Mouse (Mus musculus) layer of hippocampus, adult 9-10 months (tissue): ENCODE data around the gene Top2a.

ENCODE experiments used
- DNase-seq: peaks from one replicate; pipeline ENCODE4 v3.0.0; 2022; ENCODE audit warnings: low spot score

Gene Top2a

GRCm38 (mm10) chr11:98947969-98948569 is 75.9 kb downstream of the Top2a start:
- no peak for DNase-seq

- no peak for DNase-seq
Measured at GRCm38 (mm10) chr11:98945605-98945977, 78.4 kb downstream of the Top2a start.

GRCm38 (mm10) chr11:98944897-98945604 is 78.9 kb downstream of the Top2a start:
- DNase-seq = no peak

- DNase-seq = no peak
Measured at GRCm38 (mm10) chr11:98943741-98944461, 80.1 kb downstream of the Top2a start.
